Mouse (Mus musculus) neural tube, embryonic 14.5 days (tissue): Measurements from ENCODE around the gene Gm14685. TPM values are rescaled to one million over a fixed set of nuclear protein-coding genes. Genes with fewer than 3 reads are reported as not detected.

ENCODE experiments used
- polyA plus RNA-seq: library from polyadenylated mRNA; unstranded; fragments of >200 nt; fragmentation: Nextera tagmentation; extraction: Ambion mirVana; gene quantifications from 2 replicates; pipeline ENCODE4 v1.2.1, GENCODE M21; 2014

Gene Gm14685
- polyA plus RNA-seq, 1 experiment from 2014 or later: 0.70 TPM

Other genes starting within 250 kb of the Gm14685 start
- 62.6 and 80.1 TPM in 2 replicates for gene Cetn2, start 198.6 kb upstream of the Gm14685 start, polyA plus RNA-seq
- 49.6 and 56.1 TPM in 2 replicates for gene Nsdhl, start 198.5 kb upstream of the Gm14685 start, polyA plus RNA-seq
- gene Zfp185, start 129.7 kb upstream of the Gm14685 start, polyA plus RNA-seq: 0.45 and 0.83 TPM in 2 replicates
- 0.12 and 0.19 TPM in 2 replicates for gene Pnma5, start 79.9 kb upstream of the Gm14685 start, polyA plus RNA-seq
- 2.2 and 4.6 TPM in 2 replicates for gene Pnma3, start 52.3 kb upstream of the Gm14685 start, polyA plus RNA-seq
- 0.33 TPM in 1 of 2 replicates, not detected in the other for gene Xlr4a, start 34.6 kb upstream of the Gm14685 start, polyA plus RNA-seq
- 2.7 and 6.0 TPM in 2 replicates for gene Xlr3a, start 20.0 kb upstream of the Gm14685 start, polyA plus RNA-seq
- not detected in 2 replicates for gene Xlr5b, start 31.7 kb downstream of the Gm14685 start, polyA plus RNA-seq
- gene DXBay18, start 32.4 kb downstream of the Gm14685 start, polyA plus RNA-seq: 0.52 TPM in 1 of 2 replicates, not detected in the other
- not detected in 2 replicates for gene Spin2d, start 59.9 kb downstream of the Gm14685 start, polyA plus RNA-seq
- gene Xlr3b, start 75.2 kb downstream of the Gm14685 start, polyA plus RNA-seq: 13.9 and 14.5 TPM in 2 replicates
- gene Xlr4b, start 97.3 kb downstream of the Gm14685 start, polyA plus RNA-seq: 0.55 TPM in 1 of 2 replicates, not detected in the other
- gene F8a, start 111.2 kb downstream of the Gm14685 start, polyA plus RNA-seq: 32.0 and 34.1 TPM in 2 replicates
- gene Xlr4c, start 126.1 kb downstream of the Gm14685 start, polyA plus RNA-seq: not detected in 2 replicates
- gene Xlr3c, start 148.3 kb downstream of the Gm14685 start, polyA plus RNA-seq: 0.73 TPM in 1 of 2 replicates, not detected in the other
- gene Xlr5a, start 175.9 kb downstream of the Gm14685 start, polyA plus RNA-seq: not detected in 2 replicates
- gene Xlr5c, start 175.9 kb downstream of the Gm14685 start, polyA plus RNA-seq: not detected in 2 replicates
- gene Gm45015, start 219.8 kb downstream of the Gm14685 start, polyA plus RNA-seq: not detected in 2 replicates
- gene Zfp275, start 225.6 kb downstream of the Gm14685 start, polyA plus RNA-seq: 12.9 and 15.3 TPM in 2 replicates